Mouse (Mus musculus) cerebellum, adult 11 months (tissue): ENCODE data around the gene Tmem82.

Experiments
- DNase-seq: peaks from one replicate; pipeline ENCODE4 v3.0.0; 2022

The Tmem82 gene

GRCm38 (mm10) chr4:141639474-141639873, 21.0 kb upstream of the Tmem82 start:
- no peak for DNase-seq

GRCm38 (mm10) chr4:141636693-141637092, 18.3 kb upstream of the Tmem82 start:
- DNase-seq = no peak

GRCm38 (mm10) chr4:141635991-141636390, 17.6 kb upstream of the Tmem82 start:
- no peak for DNase-seq

- DNase-seq = no peak
These were observed 13.9 kb upstream of the Tmem82 start for GRCm38 (mm10) chr4:141632111-141632873.

- DNase-seq = no peak
These were observed 12.8 kb upstream of the Tmem82 start for GRCm38 (mm10) chr4:141631250-141631649.

GRCm38 (mm10) chr4:141630021-141630420, 11.6 kb upstream of the Tmem82 start:
- no peak for DNase-seq

- DNase-seq = no peak
These were observed 10.2 kb upstream of the Tmem82 start for GRCm38 (mm10) chr4:141628661-141629060.

- no peak for DNase-seq
These were observed 9.1 kb upstream of the Tmem82 start for GRCm38 (mm10) chr4:141627502-141627901.

GRCm38 (mm10) chr4:141625774-141626550, 7.5 kb upstream of the Tmem82 start:
- no peak for DNase-seq

- DNase-seq = no peak
These were observed 6.7 kb upstream of the Tmem82 start for GRCm38 (mm10) chr4:141624983-141625773.

GRCm38 (mm10) chr4:141624134-141624533, 5.7 kb upstream of the Tmem82 start:
- no peak for DNase-seq

GRCm38 (mm10) chr4:141623666-141624065, 5.2 kb upstream of the Tmem82 start, which contains the start of gene Slc25a34:
TSS of gene Slc25a34 (minus strand) at chr4:141623821.
- DNase-seq = no peak

- DNase-seq = no peak
These were observed 4.6 kb upstream of the Tmem82 start for GRCm38 (mm10) chr4:141623037-141623436.

- DNase-seq = no peak
These were observed 4.1 kb upstream of the Tmem82 start for GRCm38 (mm10) chr4:141622580-141622979.

- no peak for DNase-seq
These were observed 3.7 kb upstream of the Tmem82 start for GRCm38 (mm10) chr4:141622091-141622490.

GRCm38 (mm10) chr4:141621297-141621696, 2.9 kb upstream of the Tmem82 start:
- DNase-seq = no peak

GRCm38 (mm10) chr4:141619299-141619883, 958 bp upstream of the Tmem82 start:
- no peak for DNase-seq

GRCm38 (mm10) chr4:141617863-141618564, 419 bp downstream of the Tmem82 start:
- DNase-seq = no peak

GRCm38 (mm10) chr4:141617299-141617698, 1.1 kb downstream of the Tmem82 start:
- DNase-seq = no peak

- no peak for DNase-seq
These were observed 1.6 kb downstream of the Tmem82 start for GRCm38 (mm10) chr4:141616811-141617210.

- no peak for DNase-seq
These were observed 3.5 kb downstream of the Tmem82 start for GRCm38 (mm10) chr4:141614946-141615345.

- no peak for DNase-seq
These were observed 8.9 kb downstream of the Tmem82 start for GRCm38 (mm10) chr4:141609538-141609937.
